Mouse (Mus musculus) brain, embryonic 14.5 days (tissue): ENCODE measurements at regions not wholly inside any gene's neighbourhood (a gene's known extent, or its start where the extent isn't known, plus 50 kb on each side); places are given as distances from the start of the nearest gene placed in this dataset.

Experiments
- DNase-seq: peaks from one replicate; pipeline ENCODE4 v3.0.0-alpha.2; 2011; ENCODE audit warnings: low read depth
- CTCF ChIP-seq: fragments of 200-500 bp; IDR thresholded peaks from 2 replicates; pipeline ENCODE4 v1.5.1; 2012; ENCODE audit warnings: inconsistent platforms, mild to moderate bottlenecking, moderate library complexity, borderline replicate concordance; ENCODE audit not compliant: insufficient read depth, insufficient read length; ENCODE audit errors: extremely low read depth
- POLR2A ChIP-seq: fragments of 200-500 bp; IDR thresholded peaks from 2 replicates; pipeline ENCODE4 v1.6.1; 2012; ENCODE audit warnings: mild to moderate bottlenecking, inconsistent platforms, borderline replicate concordance; ENCODE audit not compliant: poor library complexity, insufficient read depth, insufficient read length, severe bottlenecking; ENCODE audit errors: extremely low read depth

DNA sequence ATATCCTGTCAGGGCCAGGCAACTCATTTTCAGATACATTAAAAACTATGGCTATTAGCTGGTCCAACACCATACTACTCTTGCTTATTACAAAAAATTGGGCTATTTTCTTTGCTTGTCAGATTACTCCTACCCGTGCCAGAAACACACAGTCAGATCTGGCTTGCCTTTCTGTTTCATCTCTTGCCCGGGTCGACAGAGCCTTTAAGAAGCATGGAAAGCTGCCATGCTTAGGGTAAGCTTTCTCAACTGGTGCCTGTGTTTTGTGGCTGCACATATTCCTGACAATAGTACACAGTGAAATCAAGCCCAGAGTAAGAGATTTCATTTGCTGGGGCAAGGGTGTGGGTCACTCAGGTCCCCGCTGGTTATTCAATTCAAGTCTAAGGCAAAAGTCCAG, 162.5 kb upstream of the Cttnbp2 start:
- DNase-seq, result peak; percentile 67
- TF ChIP-seq POLR2A, result no peak
- TF ChIP-seq CTCF, result no peak

DNA sequence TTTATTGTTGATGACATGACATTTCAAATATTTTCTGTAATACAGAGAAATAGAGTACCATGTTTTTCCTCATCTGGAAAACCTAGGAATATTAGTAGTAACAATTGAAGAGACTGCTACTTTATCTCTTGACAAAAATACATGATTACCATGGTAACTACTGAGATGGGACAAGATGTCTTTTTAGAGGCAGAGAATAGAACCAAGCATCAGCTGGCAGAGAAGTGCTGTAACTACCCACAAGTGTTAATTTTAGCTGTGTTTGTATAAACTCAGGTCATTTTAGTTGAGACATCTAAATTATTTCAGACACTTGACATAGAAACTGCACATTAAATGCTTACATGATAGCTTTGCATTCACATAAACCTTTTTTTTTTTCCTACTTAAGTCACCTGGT, 166.1 kb upstream of the Cttnbp2 start:
- TF ChIP-seq CTCF, result no peak
- TF ChIP-seq POLR2A, result no peak
- DNase-seq, result no peak

DNA sequence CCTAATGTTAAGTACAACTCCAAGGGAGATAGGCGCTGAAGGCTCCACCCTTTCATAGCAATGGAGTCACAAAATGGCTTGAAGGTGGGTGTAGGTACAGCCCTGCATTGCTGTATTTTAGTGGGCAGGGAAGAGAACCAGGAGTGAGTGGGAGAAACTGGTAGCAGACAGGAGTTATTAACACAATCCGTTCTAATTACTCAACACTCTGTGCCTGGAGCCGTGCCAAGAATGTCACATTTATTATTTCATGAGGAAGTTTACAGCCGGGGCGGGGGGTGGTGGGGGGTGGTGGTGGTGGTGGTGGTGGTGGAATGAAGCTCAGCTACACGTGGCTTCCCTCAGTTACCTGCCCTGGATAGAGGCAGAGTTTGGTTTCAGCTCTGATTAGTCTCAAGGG, 166.3 kb upstream of the Lsm8 start:
- peak; percentile 77 for DNase-seq
- TF ChIP-seq CTCF, result no peak
- TF ChIP-seq POLR2A, result no peak

DNA sequence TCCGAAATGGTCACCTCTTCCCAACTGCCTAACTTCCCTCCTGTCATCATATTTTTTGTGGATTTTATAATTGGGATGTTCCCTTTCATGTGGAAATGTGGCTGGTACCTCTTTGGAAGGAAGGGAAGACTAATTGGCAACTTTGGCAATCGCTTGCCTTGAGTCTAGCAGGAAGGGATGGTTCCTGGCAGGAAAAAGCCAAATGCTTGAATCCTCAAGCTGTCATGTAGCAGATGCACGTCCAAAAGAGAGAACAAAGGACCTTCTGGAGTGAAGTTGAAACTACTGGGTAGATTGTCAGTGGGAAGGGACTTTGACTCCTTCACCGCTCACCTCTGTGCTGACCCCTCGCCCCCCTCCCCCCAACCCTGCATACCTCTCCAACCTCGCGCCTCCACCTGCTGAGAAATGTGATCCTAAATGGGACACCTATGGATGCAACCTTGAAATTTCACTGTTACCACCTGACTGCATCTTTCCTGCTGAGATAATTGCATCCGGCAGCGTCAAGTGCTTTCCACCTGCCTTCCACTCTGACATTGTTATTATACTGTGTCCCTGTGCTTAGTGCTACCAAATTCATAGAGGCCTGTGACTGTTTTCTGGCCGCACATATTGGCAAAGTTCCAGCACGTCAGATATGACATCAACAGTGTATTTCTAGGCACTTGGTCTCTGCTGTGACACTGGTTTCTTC, 159.6 kb upstream of the Lsm8 start:
- peak; percentile 94 for DNase-seq
- no peak for TF ChIP-seq CTCF
- TF ChIP-seq POLR2A, result no peak

DNA sequence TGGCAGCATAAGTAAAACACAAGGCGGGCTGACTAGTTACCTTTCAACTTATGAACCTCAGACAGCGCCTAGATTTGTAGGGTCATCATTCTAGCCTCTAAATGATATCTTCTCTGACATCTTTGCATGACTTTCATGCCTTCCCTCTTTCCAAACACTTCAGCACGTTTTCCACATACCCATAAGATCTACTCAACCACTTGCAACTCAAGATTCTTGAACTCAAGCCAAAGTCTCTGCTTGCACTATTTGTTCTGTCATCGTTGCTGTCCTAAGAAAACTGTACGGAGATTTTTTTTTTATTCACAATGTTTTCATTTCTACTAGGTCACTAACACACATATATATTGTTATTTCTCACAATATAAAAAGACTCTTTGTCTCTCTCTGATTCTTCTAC, 150.8 kb upstream of the Lsm8 start:
- DNase-seq, result no peak
- no peak for TF ChIP-seq POLR2A
- TF ChIP-seq CTCF, result no peak

DNA sequence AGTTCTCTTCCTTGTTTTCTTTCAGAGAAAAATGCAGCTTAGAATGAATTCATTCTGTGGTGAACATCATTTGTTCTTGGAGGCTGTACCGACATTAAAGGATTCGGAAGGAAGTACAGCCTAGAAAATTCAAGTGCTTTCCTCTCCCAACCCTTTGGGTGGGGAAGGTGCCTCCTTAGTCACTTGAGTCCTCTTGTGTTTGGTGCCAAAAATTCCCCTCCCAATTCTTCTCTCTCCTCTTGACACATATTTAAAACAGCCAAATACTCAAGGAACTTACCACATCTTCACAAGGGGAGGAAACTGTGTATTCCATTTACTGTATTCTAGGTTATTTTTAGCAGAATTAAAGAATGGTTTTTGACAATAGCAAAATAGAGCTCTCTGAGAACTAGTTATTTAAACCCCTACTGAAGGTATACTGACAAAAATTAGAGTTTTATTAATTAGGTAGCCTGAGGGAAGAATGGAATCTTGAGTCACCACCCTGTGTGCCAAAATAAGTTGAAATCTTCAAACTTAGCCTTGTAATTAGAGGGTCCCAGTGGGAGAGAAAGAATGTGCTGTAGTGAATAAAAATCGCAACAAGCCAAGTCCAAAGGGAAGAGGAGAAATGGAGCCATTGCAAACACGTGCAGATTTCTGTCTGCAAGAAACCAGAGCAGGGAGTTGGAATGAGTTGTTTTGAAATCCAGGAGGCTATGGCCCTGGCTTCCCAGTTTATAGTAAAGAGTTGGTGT, 149.2 kb upstream of the Lsm8 start:
- DNase-seq, result peak; percentile 78
- TF ChIP-seq POLR2A (no peak), CTCF (no peak)

DNA sequence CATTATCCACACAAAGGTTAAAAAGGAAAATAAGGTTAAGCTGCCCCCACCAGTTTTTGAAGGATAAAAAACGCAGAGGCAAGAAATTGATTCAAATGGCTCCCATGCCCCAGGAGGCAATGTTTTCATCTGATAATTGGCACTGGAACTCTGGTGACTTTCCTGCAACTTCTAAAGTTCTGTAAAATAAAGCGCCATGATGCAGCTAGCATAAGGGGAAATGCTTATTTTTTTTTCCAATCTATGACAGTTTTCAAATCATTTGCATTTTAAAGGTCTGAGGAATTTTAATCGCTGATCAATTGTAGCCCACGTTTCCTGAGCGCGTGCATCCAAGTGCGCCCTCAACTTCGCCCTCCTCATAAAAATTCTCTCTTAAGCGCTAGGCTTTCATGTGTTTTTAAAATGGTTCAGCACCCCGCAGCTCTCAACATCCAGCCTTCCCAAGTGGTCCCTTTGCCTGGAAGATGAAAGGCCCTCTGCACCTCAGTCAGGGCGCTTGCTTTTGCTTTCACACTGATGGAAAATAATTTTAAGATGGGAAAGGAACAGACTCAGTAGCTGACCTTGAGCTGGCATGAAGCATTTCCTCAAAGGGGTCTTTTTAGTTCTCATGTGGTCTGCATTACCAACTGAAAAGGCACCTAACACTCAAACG, 148.5 kb upstream of the Lsm8 start:
- no peak for TF ChIP-seq POLR2A
- DNase-seq, result peak; percentile 85

DNA sequence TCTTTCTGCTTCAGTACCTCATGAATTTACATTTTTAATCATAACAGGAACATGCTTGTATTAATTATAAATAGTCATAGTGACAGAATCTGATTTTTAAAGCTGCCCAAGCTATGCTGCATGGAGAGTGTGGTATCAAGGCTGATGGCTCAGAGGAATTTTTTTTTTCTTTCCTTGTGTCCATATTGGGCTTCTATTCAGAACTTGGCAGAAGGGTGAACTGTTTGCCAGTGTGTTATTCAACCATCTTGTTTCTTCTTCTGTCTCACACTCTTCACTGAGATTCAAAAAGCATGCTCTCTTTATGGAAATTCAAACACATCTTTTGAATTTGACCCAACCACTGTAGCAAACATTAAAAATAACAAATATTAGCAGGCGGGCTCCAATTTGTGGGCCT, 137.6 kb upstream of the Lsm8 start:
- TF ChIP-seq CTCF (no peak), POLR2A (no peak)

DNA sequence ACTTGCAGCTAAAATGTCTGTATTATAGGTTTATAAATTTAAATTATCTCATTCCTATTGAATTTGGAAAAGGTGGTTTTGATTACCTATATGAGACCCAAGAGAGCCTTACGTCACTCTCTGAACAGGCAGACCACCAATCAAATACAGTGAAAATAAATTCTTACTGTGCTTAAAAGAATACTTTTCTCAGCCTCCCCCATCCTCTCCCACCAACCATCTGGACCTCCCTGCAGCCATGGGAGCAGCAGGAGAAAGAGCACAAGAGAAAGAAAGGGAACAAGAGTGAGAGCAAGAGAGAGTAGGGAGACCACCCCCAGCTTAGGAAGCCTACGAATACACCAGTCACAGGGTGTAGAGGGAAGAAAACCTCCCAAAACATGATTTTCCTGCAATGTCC, 99.5 kb upstream of the Lsm8 start:
- no peak for TF ChIP-seq CTCF
- TF ChIP-seq POLR2A, result no peak
- DNase-seq, result peak; percentile 37

More for the DNA sequence above, 137.6 kb upstream of the Lsm8 start:
- DNase-seq, result peak; percentile 31

DNA sequence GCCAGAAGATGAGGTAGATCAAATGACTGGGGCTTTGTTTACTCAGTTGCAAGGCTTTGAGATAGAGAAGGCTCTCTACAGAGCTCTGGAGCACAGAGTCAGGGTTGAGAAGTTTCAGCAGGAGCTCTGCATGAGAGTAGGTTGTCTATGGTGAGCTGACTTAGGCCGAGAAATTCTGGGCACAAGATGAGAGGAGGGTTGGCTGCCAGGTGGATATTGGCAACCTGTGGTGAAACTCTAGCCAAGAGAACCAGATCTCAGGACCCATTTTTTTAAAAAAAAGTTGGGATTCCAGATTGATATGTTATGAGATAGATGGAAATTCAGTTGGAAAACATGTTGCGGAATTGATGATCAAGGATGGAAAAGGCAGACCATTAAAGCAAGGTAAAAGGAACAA, 83.8 kb upstream of the Lsm8 start:
- TF ChIP-seq POLR2A (no peak), CTCF (no peak)
- no peak for DNase-seq

DNA sequence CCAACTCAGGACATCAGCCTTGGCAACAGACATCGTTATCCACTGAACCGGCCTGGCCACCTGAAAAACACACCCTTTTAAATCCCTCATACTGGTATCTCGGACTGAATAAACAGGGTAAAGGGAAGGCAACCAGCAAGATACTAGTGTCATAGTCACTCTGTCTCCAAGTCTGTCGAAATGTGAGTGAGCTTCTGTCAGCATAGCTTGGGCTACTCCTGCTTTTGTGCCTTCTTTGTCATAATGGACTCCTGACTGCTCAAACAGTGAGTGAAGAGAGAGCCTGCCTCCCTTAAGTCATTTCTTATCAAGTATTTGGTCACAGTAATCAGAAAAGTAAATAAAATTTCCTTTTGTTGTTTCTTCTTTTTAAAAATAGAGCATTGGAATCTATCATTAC, 53.0 kb upstream of the Lsm8 start:
- DNase-seq, result peak; percentile 68
- TF ChIP-seq POLR2A, result no peak
- TF ChIP-seq CTCF, result no peak

DNA sequence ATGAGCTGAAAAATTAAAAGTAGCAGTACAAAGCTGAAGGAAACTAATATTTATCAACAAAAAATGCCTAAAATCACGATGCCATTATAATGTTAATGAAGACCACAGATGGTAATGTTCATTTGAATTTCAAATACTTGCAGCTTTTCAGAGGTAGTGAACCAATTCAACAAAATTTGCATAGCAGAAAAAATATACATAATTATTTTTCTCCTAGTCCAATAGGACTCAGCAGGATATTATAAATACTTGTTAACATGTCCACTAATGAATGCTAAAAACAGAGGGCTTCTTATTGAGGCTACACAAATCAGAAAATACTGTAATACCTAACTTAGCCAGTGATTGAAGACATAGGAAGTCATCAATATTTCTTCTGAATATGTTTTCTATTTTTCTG, 52.5 kb upstream of the Lsm8 start:
- TF ChIP-seq CTCF, result no peak
- TF ChIP-seq POLR2A, result no peak
- peak; percentile 77 for DNase-seq

DNA sequence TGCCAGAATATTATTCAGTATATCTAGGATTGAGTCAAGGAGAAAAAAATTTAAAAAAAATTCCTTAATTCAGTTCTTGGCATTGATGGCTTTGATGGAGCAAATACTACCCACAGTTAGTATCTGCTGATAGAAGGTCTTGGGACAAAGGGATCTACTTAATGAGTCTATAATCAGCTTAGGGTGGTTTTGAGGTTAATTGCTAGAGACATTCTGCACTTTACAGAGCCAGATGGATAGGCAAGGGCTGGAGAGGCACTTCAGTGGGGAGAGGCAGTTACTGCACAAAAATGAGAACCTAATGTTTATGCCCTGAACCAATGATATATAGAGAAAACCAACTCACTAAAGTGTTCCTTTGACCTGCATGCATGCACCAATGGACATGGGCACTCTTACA, 51.8 kb upstream of the Lsm8 start:
- TF ChIP-seq POLR2A (no peak), CTCF (no peak)
- DNase-seq, result peak; percentile 81
